Mouse (Mus musculus): Measurements from ENCODE around the gene Grrp1. TPM values are rescaled to one million over a fixed set of nuclear protein-coding genes. Genes with fewer than 3 reads are reported as not detected.
"Not testable (repeated sequence)": the region's sequence is repeated elsewhere in the genome, so short reads cannot be mapped to it uniquely, and the experiment has no call there.

Gene Grrp1
- 10.2 and 11.6 TPM in 2 replicates for polyA plus RNA-seq (2014; fragmentation: Nextera tagmentation; extraction: Ambion mirVana)

- H3K9ac ChIP-seq: peak within 1 kb of the TSS; percentile 0; the same call in 1 of the 2 replicates
- TF ChIP-seq CTCF (IDR thresholded peaks at IDR 0.05; ENCODE audit: low read depth): no peak
- peak within 1 kb of the TSS; percentile 3; the same call in 1 of the 2 replicates for H3K27ac ChIP-seq (ENCODE audit: low read depth)
- peak; percentile 64 for DNase-seq
- 2% methylated on average over 13 of the region's 13 CpGs for WGBS
- no peaks in the 10 kb centered on the region for H3K9me3 ChIP-seq (ENCODE audit: low read depth, low read length)
- H3K4me2 ChIP-seq: peak within 1 kb of the TSS; percentile 94
- peaks cover 11% of the 10 kb centered on the region for H3K4me1 ChIP-seq (ENCODE audit: insufficient read depth)
- H3K36me3 ChIP-seq (ENCODE audit: insufficient read depth): no peaks in the 10 kb centered on the region
- H3K4me3 ChIP-seq (ENCODE audit: low read depth, low read length): peak within 1 kb of the TSS; percentile 48
- no peak for ATAC-seq (ENCODE audit: insufficient read depth)
- H3K27me3 ChIP-seq (ENCODE audit: insufficient read depth, low read length): peaks cover 49% of the 10 kb centered on the region
Observed at GRCm38 (mm10) chr4:134253722-134254324, at the start of gene Grrp1. Gene Grrp1, minus strand, starts transcription at chr4:134254106.

GRCm38 (mm10) chr4:134302084-134302483, 48.2 kb upstream of the Grrp1 start:
- no peaks in the 10 kb centered on the region for H3K9me3 ChIP-seq (ENCODE audit: low read depth, low read length)
- no peaks in the 10 kb centered on the region for H3K36me3 ChIP-seq (ENCODE audit: insufficient read depth)
- no peak overlapping the region for H3K9ac ChIP-seq
- 77% methylated on average over 5 of the region's 5 CpGs for WGBS
- no peaks in the 10 kb centered on the region for H3K4me1 ChIP-seq (ENCODE audit: insufficient read depth)
- no peak for TF ChIP-seq CTCF (IDR thresholded peaks at IDR 0.05; ENCODE audit: low read depth)
- no peak overlapping the region for H3K27ac ChIP-seq (ENCODE audit: low read depth)
- no peaks in the 10 kb centered on the region for H3K27me3 ChIP-seq (ENCODE audit: insufficient read depth, low read length)
- no peak for ATAC-seq (ENCODE audit: insufficient read depth)
- no peak for DNase-seq
- no peak overlapping the region for H3K4me3 ChIP-seq (ENCODE audit: low read depth, low read length)
- H3K4me2 ChIP-seq: no peak overlapping the region

- H3K27ac ChIP-seq (ENCODE audit: low read depth): no peak overlapping the region
- H3K4me3 ChIP-seq (ENCODE audit: low read depth, low read length): no peak overlapping the region
- WGBS: 58% methylated on average over 9 of the region's 9 CpGs
- H3K27me3 ChIP-seq (ENCODE audit: insufficient read depth, low read length): no peaks in the 10 kb centered on the region
- TF ChIP-seq CTCF (IDR thresholded peaks at IDR 0.05; ENCODE audit: low read depth): no peak
- H3K9me3 ChIP-seq (ENCODE audit: low read depth, low read length): 0 out of 2 replicates have a peak, but pooled peaks cover 2% of the 10 kb centered on the region
- no peak overlapping the region for H3K4me2 ChIP-seq
- no peaks in the 10 kb centered on the region for H3K36me3 ChIP-seq (ENCODE audit: insufficient read depth)
- H3K9ac ChIP-seq: no peak overlapping the region
- H3K4me1 ChIP-seq (ENCODE audit: insufficient read depth): no peaks in the 10 kb centered on the region
- DNase-seq: no peak
- no peak for ATAC-seq (ENCODE audit: insufficient read depth)
Observed at GRCm38 (mm10) chr4:134300316-134300715, 46.4 kb upstream of the Grrp1 start.

DNA sequence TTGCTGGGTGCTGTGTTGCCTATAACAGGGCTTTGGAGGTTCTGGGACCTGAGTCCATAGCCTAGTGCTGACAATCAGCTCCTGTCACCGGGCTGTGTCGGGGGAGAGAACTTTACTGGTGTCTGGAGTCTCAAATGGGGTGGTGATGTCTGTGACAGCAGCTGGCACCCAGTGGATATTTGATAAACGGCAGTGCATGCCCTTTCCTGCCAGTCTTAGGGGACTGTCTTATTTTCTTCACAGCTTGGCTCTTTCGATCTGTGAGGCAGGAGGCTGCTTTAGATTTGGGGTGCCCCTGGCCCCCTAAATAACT, 45.5 kb upstream of the Grrp1 start:
- ATAC-seq (ENCODE audit: insufficient read depth) (no peak), DNase-seq (no peak)
- Histone ChIP-seq H3K27me3 (ENCODE audit: insufficient read depth, low read length) (no peaks in the 10 kb centered on the region), H3K9me3 (ENCODE audit: low read depth, low read length) (0 out of 2 replicates have a peak, but pooled peaks cover 2% of the 10 kb centered on the region), H3K27ac (ENCODE audit: low read depth) (no peak overlapping the region; the same call in 1 of the 2 replicates), H3K4me2 (no peak overlapping the region), H3K4me1 (ENCODE audit: insufficient read depth) (no peaks in the 10 kb centered on the region), H3K36me3 (ENCODE audit: insufficient read depth) (no peaks in the 10 kb centered on the region), H3K4me3 (ENCODE audit: low read depth, low read length) (no peak overlapping the region), H3K9ac (no peak overlapping the region)
- WGBS: 58% methylated on average over 4 of the region's 4 CpGs
- TF ChIP-seq CTCF (IDR thresholded peaks at IDR 0.05; ENCODE audit: low read depth): no peak

DNA sequence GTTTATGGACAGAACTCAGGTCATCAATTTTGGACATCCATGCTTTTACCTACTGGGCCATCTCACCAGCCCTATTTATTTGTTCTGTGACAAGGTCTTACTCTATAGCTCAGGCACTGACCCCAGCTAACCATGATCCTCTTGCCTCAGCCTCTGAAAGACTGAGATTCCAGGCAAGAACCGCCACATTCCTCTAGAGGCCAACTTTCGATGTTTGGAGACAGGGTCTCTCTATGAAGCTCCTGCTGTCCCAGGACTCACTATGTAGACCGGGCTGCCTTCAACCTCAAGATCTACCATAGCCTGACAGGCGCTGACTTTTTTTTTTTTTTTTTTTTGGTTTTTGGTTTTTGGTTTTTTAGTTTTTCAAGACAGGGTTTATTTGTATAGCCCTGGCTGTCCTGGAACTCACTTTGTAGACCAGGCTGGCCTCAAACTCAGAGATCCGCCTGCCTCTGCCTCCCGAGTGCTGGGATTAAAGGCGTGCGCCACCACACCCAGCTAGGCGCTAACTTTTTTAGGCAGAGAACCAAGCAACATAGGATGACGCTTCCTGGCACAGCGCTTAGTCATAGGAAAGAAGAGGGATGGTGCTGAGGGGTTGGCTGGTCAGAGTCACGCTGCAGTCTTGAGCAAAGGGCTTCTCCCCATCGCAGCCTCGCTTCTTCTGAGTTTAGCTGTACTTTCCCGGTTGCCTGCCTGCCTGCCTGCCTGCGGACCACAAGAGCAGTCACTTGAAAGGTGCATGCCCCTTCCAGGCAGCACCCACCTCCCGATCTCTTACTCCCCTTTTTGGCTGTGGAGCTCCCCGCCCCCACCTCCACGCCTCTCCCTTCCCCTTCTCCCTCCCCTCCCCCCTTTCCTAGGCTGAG, 45.0 kb upstream of the Grrp1 start:
- Histone ChIP-seq H3K27ac (ENCODE audit: low read depth) (no peak overlapping the region), H3K4me2 (no peak overlapping the region), H3K9ac (no peak overlapping the region), H3K36me3 (ENCODE audit: insufficient read depth) (no peaks in the 10 kb centered on the region), H3K4me3 (ENCODE audit: low read depth, low read length) (no peak overlapping the region), H3K9me3 (ENCODE audit: low read depth, low read length) (0 out of 2 replicates have a peak, but pooled peaks cover 2% of the 10 kb centered on the region), H3K27me3 (ENCODE audit: insufficient read depth, low read length) (no peaks in the 10 kb centered on the region), H3K4me1 (ENCODE audit: insufficient read depth) (no peaks in the 10 kb centered on the region)
- ATAC-seq (ENCODE audit: insufficient read depth) (no peak), DNase-seq (no peak)
- 72% methylated on average over 19 of the region's 19 CpGs for WGBS
- TF ChIP-seq CTCF (IDR thresholded peaks at IDR 0.05; ENCODE audit: low read depth): no peak

DNA sequence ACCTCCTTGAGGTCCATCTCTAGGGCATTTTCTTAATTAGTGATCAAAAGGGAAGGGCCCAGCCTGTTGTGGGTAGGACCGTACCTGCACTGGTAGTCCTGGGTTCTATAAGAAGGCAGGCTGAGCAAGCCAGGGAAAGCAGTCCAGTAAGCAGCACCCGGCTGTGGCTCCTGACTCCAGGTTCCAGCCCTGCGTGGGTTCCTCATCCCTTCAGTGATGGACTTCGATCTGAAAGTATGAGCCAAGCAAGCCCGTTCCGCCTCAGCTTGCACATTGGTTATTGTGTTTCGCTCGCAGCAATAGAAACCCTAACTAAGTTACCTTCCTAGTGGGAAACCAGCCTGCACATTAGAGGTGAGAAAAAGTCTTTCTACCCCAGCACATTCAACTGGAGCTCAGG, 43.5 kb upstream of the Grrp1 start:
- no peak overlapping the region for H3K9ac ChIP-seq
- DNase-seq (no peak), ATAC-seq (ENCODE audit: insufficient read depth) (no peak)
- no peak overlapping the region for H3K4me3 ChIP-seq (ENCODE audit: low read depth, low read length)
- H3K9me3 ChIP-seq (ENCODE audit: low read depth, low read length): 0 out of 2 replicates have a peak, but pooled peaks cover 2% of the 10 kb centered on the region
- no peaks in the 10 kb centered on the region for H3K27me3 ChIP-seq (ENCODE audit: insufficient read depth, low read length)
- no peak overlapping the region for H3K27ac ChIP-seq (ENCODE audit: low read depth)
- H3K36me3 ChIP-seq (ENCODE audit: insufficient read depth): no peaks in the 10 kb centered on the region
- H3K4me1 ChIP-seq (ENCODE audit: insufficient read depth): no peaks in the 10 kb centered on the region
- 93% methylated on average over 8 of the region's 8 CpGs for WGBS
- no peak overlapping the region for H3K4me2 ChIP-seq
- TF ChIP-seq CTCF (IDR thresholded peaks at IDR 0.05; ENCODE audit: low read depth): no peak

DNA sequence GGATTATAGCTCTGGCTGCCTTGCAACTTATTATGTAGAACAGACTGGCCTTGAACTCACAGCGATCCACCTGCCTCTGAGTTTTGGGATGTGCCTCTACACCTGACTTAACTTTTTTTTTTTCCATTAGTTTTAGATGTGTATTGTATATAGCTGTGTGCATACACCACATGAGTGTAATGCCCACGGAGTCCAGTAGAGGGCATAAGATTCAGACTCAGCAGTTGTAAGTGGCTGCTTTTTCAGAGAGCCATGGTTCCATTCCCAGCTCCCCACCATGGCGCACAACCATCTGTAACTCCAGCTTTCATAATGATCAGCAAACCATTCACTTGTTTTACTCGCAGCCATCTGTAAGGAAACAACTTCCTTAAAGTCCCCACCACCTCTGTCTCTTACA, 42.6 kb upstream of the Grrp1 start:
- 0 out of 2 replicates have a peak, but pooled peaks have one; percentile 18 for TF ChIP-seq CTCF (IDR thresholded peaks at IDR 0.05; ENCODE audit: low read depth)
- Histone ChIP-seq H3K4me1 (ENCODE audit: insufficient read depth) (no peaks in the 10 kb centered on the region; the same call in 1 of the 2 replicates), H3K36me3 (ENCODE audit: insufficient read depth) (no peaks in the 10 kb centered on the region), H3K4me3 (ENCODE audit: low read depth, low read length) (no peak overlapping the region), H3K27me3 (ENCODE audit: insufficient read depth, low read length) (no peaks in the 10 kb centered on the region), H3K9ac (no peak overlapping the region), H3K4me2 (no peak overlapping the region), H3K27ac (ENCODE audit: low read depth) (no peak overlapping the region), H3K9me3 (ENCODE audit: low read depth, low read length) (0 out of 2 replicates have a peak, but pooled peaks cover 2% of the 10 kb centered on the region)
- DNase-seq: no peak
- no peak for ATAC-seq (ENCODE audit: insufficient read depth)
- WGBS: 91% methylated on average over 4 of the region's 4 CpGs

DNA sequence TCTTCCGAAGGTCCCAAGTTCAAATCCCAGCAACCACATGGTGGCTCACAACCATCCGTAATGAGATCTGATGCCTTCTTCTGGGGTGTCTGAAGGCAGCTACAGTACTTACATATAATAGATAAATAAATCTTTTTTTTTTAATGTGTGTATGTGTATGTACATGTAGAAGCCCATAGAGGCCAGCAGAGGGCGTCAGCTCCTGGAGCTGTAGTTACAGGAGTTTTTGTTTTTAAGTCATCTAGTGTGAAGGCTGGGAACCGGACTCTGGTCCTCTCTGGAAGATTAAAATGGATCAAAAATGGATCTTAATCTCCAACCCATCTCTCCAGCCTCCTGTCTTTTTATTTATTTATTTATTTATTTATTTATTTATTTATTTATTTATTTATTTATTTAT, 42.2 kb upstream of the Grrp1 start:
- H3K4me2 ChIP-seq; H3K9me3 ChIP-seq (ENCODE audit: low read depth, low read length); H3K4me3 ChIP-seq (ENCODE audit: low read depth, low read length); H3K9ac ChIP-seq; H3K36me3 ChIP-seq (ENCODE audit: insufficient read depth); H3K27me3 ChIP-seq (ENCODE audit: insufficient read depth, low read length); DNase-seq; H3K27ac ChIP-seq (ENCODE audit: low read depth); ATAC-seq (ENCODE audit: insufficient read depth); H3K4me1 ChIP-seq (ENCODE audit: insufficient read depth): not testable (repeated sequence)
- 74% methylated on average over 4 of the region's 4 CpGs for WGBS
